Comparison of ENCODE assay signal across 8 mouse cellular contexts in genomic region chr11:119298917-119299316, GRCm38 (mm10). TPM values are rescaled to one million over a fixed set of nuclear protein-coding genes. Genes with fewer than 3 reads are reported as not detected.
DNase-seq lines count a peak whose midpoint lies in the region; ATAC-seq and TF ChIP-seq lines count a peak whose summit lies in the region.

No protein-coding gene starts in this region.

- no peak for ATAC-seq in heart, embryonic 15.5 days (replicated peaks; ENCODE audit: insufficient number of reproducible peaks, insufficient read depth, low FRiP score, low read depth)
- ATAC-seq in G1E (ENCODE audit: extremely low read depth, insufficient number of reproducible peaks, low FRiP score, poor library complexity, severe bottlenecking): no peak
- no peak for ATAC-seq in forebrain, postnatal 0 days

- no peak for DNase-seq in heart, postnatal 25 days (ENCODE audit: low spot score)
- no peak for DNase-seq in G1E (ENCODE audit: low spot score)
- no peak for DNase-seq in forebrain, postnatal 0 days
- no peak for DNase-seq in thymus, postnatal 25 days
- no peak for DNase-seq in adrenal gland, adult 8-10 months
- no peak for DNase-seq in layer of hippocampus, postnatal 10 days (ENCODE audit: low spot score in 2 of 2)

- intact Hi-C loops in heart, postnatal 25 days (cut with DNase I): loop anchor here (2.0 kb wide), 1 partner anchor 30 kb away; no protein-coding TSS in a partner anchor

- H3K4me2 ChIP-seq in heart, embryonic 15.5 days: peak overlapping the region; percentile 79
- H3K4me2 ChIP-seq in forebrain, postnatal 0 days (ENCODE audit: low read depth): peak overlapping the region; percentile 62

- H3K27ac ChIP-seq in heart, embryonic 15.5 days: peak overlapping the region; percentile 83; the same call in 1 of the 2 replicates
- H3K27ac ChIP-seq in forebrain, postnatal 0 days (ENCODE audit: low read depth, low read length): no peak overlapping the region
- peak overlapping the region; percentile 42 for H3K27ac ChIP-seq in macrophage

- H3K36me3 ChIP-seq in heart, embryonic 15.5 days: peaks cover 39% of the 10 kb centered on the region
- H3K36me3 ChIP-seq in G1E (replicated peaks) (peaks cover 48% of the 10 kb centered on the region), macrophage (ENCODE audit: inconsistent target) (peaks cover 36% of the 10 kb centered on the region)
- H3K36me3 ChIP-seq in forebrain, postnatal 0 days (ENCODE audit: insufficient read depth): peaks cover 40% of the 10 kb centered on the region

- peak overlapping the region; percentile 95 for H3K9ac ChIP-seq in heart, embryonic 15.5 days
- H3K9ac ChIP-seq in forebrain, postnatal 0 days: peak overlapping the region; percentile 85

- TF ChIP-seq CTCF in G1E (IDR thresholded peaks at IDR 0.05; ENCODE audit: low read depth, low read length): no peak
- no peak for TF ChIP-seq CTCF in forebrain, postnatal 0 days (IDR thresholded peaks at IDR 0.05; ENCODE audit: low read depth)

- H3K4me1 ChIP-seq in heart, embryonic 15.5 days (replicated peaks): peaks cover 17% of the 10 kb centered on the region
- peaks cover 30% of the 10 kb centered on the region for H3K4me1 ChIP-seq in G1E (ENCODE audit: insufficient read depth, low read depth, low read length)
- peaks cover 14% of the 10 kb centered on the region; the same call in 1 of the 2 replicates for H3K4me1 ChIP-seq in forebrain, postnatal 0 days (ENCODE audit: insufficient read depth)

- WGBS in heart, embryonic 15.5 days: 5% methylated on average over 7 of the region's 7 CpGs
- WGBS in forebrain, postnatal 0 days: 17% methylated on average over 7 of the region's 7 CpGs
- WGBS in macrophage (ENCODE audit: missing documents): 9% methylated on average over 5 of the region's 7 CpGs

- H3K4me3 ChIP-seq in heart, embryonic 15.5 days: peak overlapping the region; percentile 93
- peak overlapping the region; percentile 92 for H3K4me3 ChIP-seq in G1E (ENCODE audit: low read depth, low read length)
- H3K4me3 ChIP-seq in forebrain, postnatal 0 days (ENCODE audit: low read depth, low read length): peak overlapping the region; percentile 75
- peak overlapping the region; percentile 90 for H3K4me3 ChIP-seq in macrophage (ENCODE audit: inconsistent target)

- H3K9me3 ChIP-seq in heart, embryonic 15.5 days (replicated peaks): no peaks in the 10 kb centered on the region
- no peaks in the 10 kb centered on the region for H3K9me3 ChIP-seq in G1E (replicated peaks)
- no peaks in the 10 kb centered on the region for H3K9me3 ChIP-seq in forebrain, postnatal 0 days (ENCODE audit: low read length)

- peaks cover 46% of the 10 kb centered on the region for H3K79me2 ChIP-seq in macrophage (ENCODE audit: inconsistent target)

- no peaks in the 10 kb centered on the region; the same call in 1 of the 2 replicates for H3K27me3 ChIP-seq in heart, embryonic 15.5 days
- peaks cover 24% of the 10 kb centered on the region for H3K27me3 ChIP-seq in G1E (ENCODE audit: insufficient read depth, low read length)
- H3K27me3 ChIP-seq in forebrain, postnatal 0 days (ENCODE audit: insufficient read depth, low read length): no peaks in the 10 kb centered on the region

RNA-seq across cellular contexts. Expression of gene Eif4a3, which starts 1.0 kb away (rescaled TPM):
- polyA plus RNA-seq in heart, embryonic 15.5 days (2015; fragmentation: Nextera tagmentation; extraction: Ambion mirVana): 213 and 251 TPM in 2 replicates
- total RNA-seq in heart, postnatal 25 days (2021): 10 to 100 TPM; 64.8 to 67.6 TPM
- 188 and 202 TPM in 2 replicates for total RNA-seq in G1E (2014; fragmentation: Nextera tagmentation)
- 244 and 261 TPM in 2 replicates for total RNA-seq in G1E (2017)
- 224 and 241 TPM in 2 replicates for polyA plus RNA-seq in G1E (2012)
- 186 and 192 TPM in 2 replicates for total RNA-seq in forebrain, postnatal 0 days (2014; rRNA removed)
- polyA plus RNA-seq in forebrain, postnatal 0 days (2015; fragmentation: Nextera tagmentation; extraction: Ambion mirVana): 266 and 286 TPM in 2 replicates
- total RNA-seq in macrophage (2018; cell fraction: chromatin; rRNA removed): 100 to 1,000 TPM in 6 of 26 experiments, 10 to 100 TPM in 20; 30.8 to 125 (median 89.8) TPM
- 100 to 1,000 TPM in 20 of 26 experiments, 10 to 100 TPM in 6; 85.6 to 141 (median 111) TPM for total RNA-seq in macrophage (2018; cell fraction: cytosol; rRNA removed)
- 100 to 1,000 TPM in 4 of 26 experiments, 10 to 100 TPM in 22; 38.2 to 124 (median 58.8) TPM for total RNA-seq in macrophage (2018; cell fraction: nucleus; rRNA removed)
- 73.3 to 139 TPM (median 79.7 TPM) in 3 replicates for polyA plus RNA-seq in macrophage (2018)
- 100 to 1,000 TPM; 130 to 147 (median 132) TPM for total RNA-seq in adrenal gland, adult 8-10 months (2022)
- total RNA-seq in layer of hippocampus, postnatal 10 days (2021): 10 to 100 TPM; 88.9 to 93.0 TPM

RNA-seq across cellular contexts. Expression of gene Card14, which starts 8.7 kb away (rescaled TPM):
- polyA plus RNA-seq in heart, embryonic 15.5 days (2015; fragmentation: Nextera tagmentation; extraction: Ambion mirVana): 0.28 and 0.38 TPM in 2 replicates
- total RNA-seq in heart, postnatal 25 days (2021): under 1 TPM; 0.08 to 0.10 TPM
- total RNA-seq in G1E (2014; fragmentation: Nextera tagmentation) (not detected in 2 replicates), G1E (2017) (0.11 TPM in 1 of 2 replicates, not detected in the other)
- polyA plus RNA-seq in G1E (2012) (not detected in 2 replicates), macrophage (2018) (0.06 to 0.68 TPM (median 0.22 TPM) in 3 replicates)
- 0.85 and 1.6 TPM in 2 replicates for total RNA-seq in forebrain, postnatal 0 days (2014; rRNA removed)
- 0.28 and 0.34 TPM in 2 replicates for polyA plus RNA-seq in forebrain, postnatal 0 days (2015; fragmentation: Nextera tagmentation; extraction: Ambion mirVana)
- 1 to 10 TPM in 7 of 26 experiments, under 1 TPM in 6, not detected in 13; 0.19 to 2.5 (median 1.1) TPM for total RNA-seq in macrophage (2018; cell fraction: chromatin; rRNA removed)
- under 1 TPM in 20 of 26 experiments, not detected in 6; 0.03 to 0.54 (median 0.27) TPM for total RNA-seq in macrophage (2018; cell fraction: cytosol; rRNA removed)
- total RNA-seq in macrophage (2018; cell fraction: nucleus; rRNA removed): 1 to 10 TPM in 6 of 26 experiments, under 1 TPM in 5, not detected in 15; 0.17 to 1.4 (median 1.1) TPM
- 1 to 10 TPM in 1 of 4 experiments, under 1 TPM in 3; 0.12 to 1.1 (median 0.75) TPM for total RNA-seq in adrenal gland, adult 8-10 months (2022)
- under 1 TPM; 0.25 to 0.38 TPM for total RNA-seq in layer of hippocampus, postnatal 10 days (2021)

RNA-seq across cellular contexts. Expression of gene Gaa, which starts 31.2 kb away (rescaled TPM):
- polyA plus RNA-seq in heart, embryonic 15.5 days (2015; fragmentation: Nextera tagmentation; extraction: Ambion mirVana): 74.7 and 97.9 TPM in 2 replicates
- total RNA-seq in heart, postnatal 25 days (2021): 10 to 100 TPM; 69.6 to 73.2 TPM
- total RNA-seq in G1E (2014; fragmentation: Nextera tagmentation) (59.7 and 71.2 TPM in 2 replicates), G1E (2017) (27.5 and 28.1 TPM in 2 replicates)
- polyA plus RNA-seq in G1E (2012) (95.7 and 102 TPM in 2 replicates), macrophage (2018) (61.8 to 138 TPM (median 92.6 TPM) in 3 replicates)
- total RNA-seq in forebrain, postnatal 0 days (2014; rRNA removed): 97.3 and 135 TPM in 2 replicates
- polyA plus RNA-seq in forebrain, postnatal 0 days (2015; fragmentation: Nextera tagmentation; extraction: Ambion mirVana): 79.8 and 109 TPM in 2 replicates
- 100 to 1,000 TPM in 2 of 26 experiments, 10 to 100 TPM in 24; 22.4 to 108 (median 52.3) TPM for total RNA-seq in macrophage (2018; cell fraction: chromatin; rRNA removed)
- 100 to 1,000 TPM in 12 of 26 experiments, 10 to 100 TPM in 14; 62.7 to 145 (median 98.3) TPM for total RNA-seq in macrophage (2018; cell fraction: cytosol; rRNA removed)
- total RNA-seq in macrophage (2018; cell fraction: nucleus; rRNA removed): 100 to 1,000 TPM in 23 of 26 experiments, 10 to 100 TPM in 3; 49.1 to 209 (median 135) TPM
- total RNA-seq in adrenal gland, adult 8-10 months (2022): 100 to 1,000 TPM; 128 to 162 (median 139) TPM
- total RNA-seq in layer of hippocampus, postnatal 10 days (2021): 100 to 1,000 TPM; 131 to 136 TPM

RNA-seq across cellular contexts. Expression of gene Sgsh, which starts 56.4 kb away (rescaled TPM):
- 5.4 and 7.1 TPM in 2 replicates for polyA plus RNA-seq in heart, embryonic 15.5 days (2015; fragmentation: Nextera tagmentation; extraction: Ambion mirVana)
- 1 to 10 TPM; 4.8 to 5.1 TPM for total RNA-seq in heart, postnatal 25 days (2021)
- total RNA-seq in G1E (2014; fragmentation: Nextera tagmentation): 14.5 and 22.4 TPM in 2 replicates
- total RNA-seq in G1E (2017): 13.2 and 17.8 TPM in 2 replicates
- 26.5 and 26.6 TPM in 2 replicates for polyA plus RNA-seq in G1E (2012)
- total RNA-seq in forebrain, postnatal 0 days (2014; rRNA removed): 4.7 and 8.8 TPM in 2 replicates
- polyA plus RNA-seq in forebrain, postnatal 0 days (2015; fragmentation: Nextera tagmentation; extraction: Ambion mirVana): 2.4 and 5.0 TPM in 2 replicates
- total RNA-seq in macrophage (2018; cell fraction: chromatin; rRNA removed): 10 to 100 TPM in 16 of 26 experiments, 1 to 10 TPM in 10; 1.5 to 56.9 (median 13.5) TPM
- 10 to 100 TPM; 22.7 to 73.8 (median 37.7) TPM for total RNA-seq in macrophage (2018; cell fraction: cytosol; rRNA removed)
- total RNA-seq in macrophage (2018; cell fraction: nucleus; rRNA removed): 10 to 100 TPM in 25 of 26 experiments, 1 to 10 TPM in 1; 8.5 to 92.5 (median 49.4) TPM
- polyA plus RNA-seq in macrophage (2018): 29.1 to 46.3 TPM (median 41.6 TPM) in 3 replicates
- total RNA-seq in adrenal gland, adult 8-10 months (2022): 10 to 100 TPM; 21.9 to 28.3 (median 24.9) TPM
- 1 to 10 TPM; 4.7 to 5.1 TPM for total RNA-seq in layer of hippocampus, postnatal 10 days (2021)

RNA-seq across cellular contexts. Expression of gene Slc26a11, which starts 56.4 kb away (rescaled TPM):
- 9.0 and 10.4 TPM in 2 replicates for polyA plus RNA-seq in heart, embryonic 15.5 days (2015; fragmentation: Nextera tagmentation; extraction: Ambion mirVana)
- 1 to 10 TPM; 2.3 to 2.8 TPM for total RNA-seq in heart, postnatal 25 days (2021)
- total RNA-seq in G1E (2014; fragmentation: Nextera tagmentation) (4.9 and 8.0 TPM in 2 replicates), G1E (2017) (4.4 and 6.9 TPM in 2 replicates)
- polyA plus RNA-seq in G1E (2012) (4.9 and 5.2 TPM in 2 replicates), macrophage (2018) (18.1 to 63.0 TPM (median 27.9 TPM) in 3 replicates)
- 3.8 and 4.8 TPM in 2 replicates for total RNA-seq in forebrain, postnatal 0 days (2014; rRNA removed)
- 2.2 and 3.6 TPM in 2 replicates for polyA plus RNA-seq in forebrain, postnatal 0 days (2015; fragmentation: Nextera tagmentation; extraction: Ambion mirVana)
- 100 to 1,000 TPM in 9 of 26 experiments, 10 to 100 TPM in 17; 15.5 to 377 (median 67.8) TPM for total RNA-seq in macrophage (2018; cell fraction: chromatin; rRNA removed)
- total RNA-seq in macrophage (2018; cell fraction: cytosol; rRNA removed): 10 to 100 TPM in 25 of 26 experiments, 1 to 10 TPM in 1; 9.5 to 65.6 (median 19.1) TPM
- total RNA-seq in macrophage (2018; cell fraction: nucleus; rRNA removed): 100 to 1,000 TPM in 9 of 26 experiments, 10 to 100 TPM in 17; 14.8 to 287 (median 44.4) TPM
- 10 to 100 TPM in 2 of 4 experiments, 1 to 10 TPM in 2; 9.0 to 10.2 (median 9.9) TPM for total RNA-seq in adrenal gland, adult 8-10 months (2022)
- total RNA-seq in layer of hippocampus, postnatal 10 days (2021): 1 to 10 TPM; 5.4 to 6.3 TPM
